Mouse (Mus musculus): ENCODE data around the gene Atp4a. TPM values are rescaled to one million over a fixed set of nuclear protein-coding genes. Genes with fewer than 3 reads are reported as not detected.

Atp4a gene
- 0.81 and 0.84 TPM in 2 replicates for polyA plus RNA-seq (2014; fragmentation: Nextera tagmentation; extraction: Ambion mirVana)

DNA sequence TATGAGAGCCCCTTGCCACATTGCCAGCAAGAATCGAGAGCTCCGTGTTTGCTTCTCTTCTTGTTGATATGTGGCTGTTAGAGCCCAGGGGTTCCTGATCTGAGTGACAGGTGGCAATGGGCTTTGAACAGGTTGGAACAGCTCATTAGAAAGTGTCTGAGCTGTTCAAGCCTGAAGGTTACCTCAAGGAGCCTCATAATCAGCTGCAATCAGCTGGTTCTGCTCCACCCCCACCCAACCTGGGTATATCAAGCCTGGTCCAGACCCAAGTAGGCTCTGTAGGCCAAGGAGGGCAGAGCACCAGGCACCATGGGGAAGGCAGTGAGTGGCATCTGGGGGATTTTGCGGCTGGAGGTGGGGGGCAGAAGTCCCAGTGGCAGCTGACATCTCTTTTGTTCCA, at the start of gene Atp4a:
Gene Atp4a, plus strand, starts transcription at position 268 of the 400 bp plus-strand sequence.
- H3K9me3 ChIP-seq (ENCODE audit: control insufficient read depth, low read length), result no peaks in the 10 kb centered on the region
- H3K27ac ChIP-seq (ENCODE audit: low read depth, low read length), result no peak within 1 kb of the TSS
- no peaks in the 10 kb centered on the region for H3K27me3 ChIP-seq (ENCODE audit: control insufficient read depth, insufficient read depth, low read length)
- H3K4me1 ChIP-seq (ENCODE audit: control insufficient read depth, insufficient read depth, low read length), result no peaks in the 10 kb centered on the region; the same call in 1 of the 2 replicates
- WGBS, result 86% methylated on average over 3 of the region's 3 CpGs
- DNase-seq (ENCODE audit: low spot score), result no peak
- H3K4me3 ChIP-seq (ENCODE audit: low read depth, low read length), result no peak within 1 kb of the TSS
- H3K9ac ChIP-seq (ENCODE audit: low read length), result no peak within 1 kb of the TSS
- ATAC-seq (ENCODE audit: insufficient read depth, low FRiP score, low TSS enrichment), result no peak
- H3K36me3 ChIP-seq (ENCODE audit: control insufficient read depth, insufficient read depth, low read length), result no peaks in the 10 kb centered on the region
- H3K4me2 ChIP-seq (ENCODE audit: low read depth), result no peak within 1 kb of the TSS

DNA sequence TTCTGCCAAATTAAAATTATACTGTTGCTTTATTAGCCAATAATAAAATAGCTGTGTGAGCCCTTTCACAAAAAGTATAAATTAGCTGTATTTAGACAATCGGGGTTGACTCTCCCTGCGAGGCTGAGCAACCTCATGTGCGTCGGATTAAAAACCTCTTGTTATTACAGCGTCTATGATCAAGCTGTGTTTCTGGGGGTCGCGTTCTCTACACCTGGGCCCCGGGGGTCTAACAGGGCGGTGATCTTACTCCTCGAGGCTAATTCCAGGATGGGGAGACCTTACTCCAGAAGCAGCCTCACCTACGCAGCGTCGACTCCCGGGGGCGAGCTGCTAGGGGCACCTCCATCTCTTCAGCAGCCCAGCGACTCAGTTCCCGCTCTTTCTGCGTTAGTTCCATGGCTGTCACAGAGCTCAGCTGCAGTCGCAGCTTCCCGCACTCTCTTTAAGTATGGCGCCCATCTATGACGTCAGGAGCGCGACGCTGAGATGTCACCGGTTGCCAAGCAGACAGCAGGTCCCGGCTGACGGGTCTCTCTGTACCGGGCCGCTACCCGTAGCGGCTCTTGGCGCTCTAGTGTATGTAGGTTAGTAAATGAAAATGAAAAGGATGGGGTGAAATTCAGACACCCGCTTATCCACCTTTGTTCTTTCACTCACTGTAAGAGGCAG, 47.3 kb upstream of the Atp4a start, which contains the start of gene Haus5:
Gene Haus5, minus strand, starts transcription at position 466 of the 672 bp plus-strand sequence.
- Histone ChIP-seq H3K9ac (ENCODE audit: low read length) (peak within 1 kb of the TSS; percentile 55), H3K9me3 (ENCODE audit: control insufficient read depth, low read length) (no peaks in the 10 kb centered on the region), H3K4me1 (ENCODE audit: control insufficient read depth, insufficient read depth, low read length) (no peaks in the 10 kb centered on the region), H3K27me3 (ENCODE audit: control insufficient read depth, insufficient read depth, low read length) (no peaks in the 10 kb centered on the region), H3K36me3 (ENCODE audit: control insufficient read depth, insufficient read depth, low read length) (no peaks in the 10 kb centered on the region), H3K4me3 (ENCODE audit: low read depth, low read length) (peak within 1 kb of the TSS; percentile 55), H3K4me2 (ENCODE audit: low read depth) (peak within 1 kb of the TSS; percentile 85), H3K27ac (ENCODE audit: low read depth, low read length) (no peak within 1 kb of the TSS)
- DNase-seq (ENCODE audit: low spot score) (peak; percentile 94), ATAC-seq (ENCODE audit: insufficient read depth, low FRiP score, low TSS enrichment) (peak; percentile 90)
- WGBS, result under 1% methylated on average over 34 of the region's 34 CpGs

DNA sequence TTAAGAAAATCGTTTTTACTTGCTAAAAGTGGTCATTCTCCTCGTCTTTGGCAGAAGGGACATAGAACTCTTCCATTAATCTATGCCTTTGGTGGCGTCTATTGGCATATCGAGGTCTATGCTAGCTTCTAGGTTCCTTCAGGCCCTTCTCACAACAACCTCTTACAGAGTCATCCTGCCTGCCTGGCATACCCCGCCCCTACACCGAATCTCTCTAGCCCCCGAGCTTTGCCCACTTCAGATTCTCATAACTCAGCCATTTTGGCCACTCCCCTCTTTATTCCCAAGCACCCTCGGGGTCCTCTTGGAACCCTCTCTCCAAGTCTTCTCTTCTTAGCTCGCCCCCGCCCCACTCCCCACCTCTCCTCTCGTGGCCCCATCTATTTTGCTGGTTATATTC, 46.7 kb upstream of the Atp4a start:
- ATAC-seq (ENCODE audit: insufficient read depth, low FRiP score, low TSS enrichment) (0 out of 2 replicates have a peak, but pooled peaks have one; percentile 46), DNase-seq (ENCODE audit: low spot score) (no peak)
- Histone ChIP-seq H3K9me3 (ENCODE audit: control insufficient read depth, low read length) (no peaks in the 10 kb centered on the region), H3K4me2 (ENCODE audit: low read depth) (peak overlapping the region; percentile 85), H3K9ac (ENCODE audit: low read length) (peak overlapping the region; percentile 55), H3K36me3 (ENCODE audit: control insufficient read depth, insufficient read depth, low read length) (no peaks in the 10 kb centered on the region), H3K27ac (ENCODE audit: low read depth, low read length) (no peak overlapping the region), H3K4me3 (ENCODE audit: low read depth, low read length) (peak overlapping the region; percentile 55), H3K4me1 (ENCODE audit: control insufficient read depth, insufficient read depth, low read length) (no peaks in the 10 kb centered on the region), H3K27me3 (ENCODE audit: control insufficient read depth, insufficient read depth, low read length) (no peaks in the 10 kb centered on the region)
- 7% methylated on average over 11 of the region's 11 CpGs for WGBS

DNA sequence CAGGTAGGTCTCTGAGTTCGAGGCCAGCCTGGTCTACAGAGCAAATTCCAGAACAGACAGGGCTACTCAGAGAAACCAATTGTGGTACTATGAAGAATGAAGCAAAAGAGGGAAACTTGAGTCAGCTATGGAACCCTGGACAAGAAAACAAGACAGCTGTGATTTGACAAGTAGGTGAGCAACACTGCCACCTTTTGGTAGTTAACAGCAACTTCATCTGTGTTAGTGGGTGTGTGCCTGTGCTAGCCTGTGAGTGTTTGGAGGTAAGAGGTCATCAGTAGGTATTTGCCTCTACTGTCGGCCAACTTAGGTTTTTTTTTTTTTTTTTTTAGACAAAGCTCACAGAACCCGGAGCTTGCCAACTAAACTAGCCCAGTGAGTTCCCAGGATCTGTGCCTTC, 42.8 kb upstream of the Atp4a start:
- H3K4me1 ChIP-seq (ENCODE audit: control insufficient read depth, insufficient read depth, low read length), result no peaks in the 10 kb centered on the region
- ATAC-seq (ENCODE audit: insufficient read depth, low FRiP score, low TSS enrichment) (no peak), DNase-seq (ENCODE audit: low spot score) (no peak)
- no peaks in the 10 kb centered on the region for H3K36me3 ChIP-seq (ENCODE audit: control insufficient read depth, insufficient read depth, low read length)
- no peaks in the 10 kb centered on the region for H3K9me3 ChIP-seq (ENCODE audit: control insufficient read depth, low read length)
- no peak overlapping the region for H3K4me2 ChIP-seq (ENCODE audit: low read depth)
- 47% methylated on average over 3 of the region's 3 CpGs for WGBS
- no peak overlapping the region for H3K9ac ChIP-seq (ENCODE audit: low read length)
- H3K27ac ChIP-seq (ENCODE audit: low read depth, low read length), result no peak overlapping the region
- no peak overlapping the region for H3K4me3 ChIP-seq (ENCODE audit: low read depth, low read length)
- H3K27me3 ChIP-seq (ENCODE audit: control insufficient read depth, insufficient read depth, low read length), result no peaks in the 10 kb centered on the region

DNA sequence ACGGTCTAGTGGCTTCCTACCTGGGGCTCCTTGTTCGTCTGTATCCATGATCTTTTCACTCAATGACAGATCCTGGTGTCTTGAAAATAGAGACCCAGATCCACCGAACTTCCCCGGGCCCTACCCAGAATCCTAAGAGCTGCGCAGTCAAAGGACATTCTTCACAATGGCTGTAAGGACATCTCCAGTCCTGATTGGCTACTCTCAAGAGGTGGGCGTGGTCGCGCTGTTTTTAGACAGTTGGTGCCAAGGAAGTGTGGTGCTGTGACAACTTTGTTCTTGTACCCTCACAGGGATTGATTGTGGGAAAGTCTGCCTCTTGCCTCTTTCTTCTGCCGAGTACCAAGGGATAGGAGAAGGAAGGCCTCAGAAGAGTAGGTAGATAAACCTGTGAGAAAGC, 40.5 kb upstream of the Atp4a start, which contains the start of gene Pmis2:
Gene Pmis2, minus strand, starts transcription at position 126 of the 400 bp plus-strand sequence.
- DNase-seq (ENCODE audit: low spot score) (no peak), ATAC-seq (ENCODE audit: insufficient read depth, low FRiP score, low TSS enrichment) (no peak)
- Histone ChIP-seq H3K9ac (ENCODE audit: low read length) (no peak within 1 kb of the TSS), H3K4me2 (ENCODE audit: low read depth) (no peak within 1 kb of the TSS), H3K27ac (ENCODE audit: low read depth, low read length) (no peak within 1 kb of the TSS), H3K27me3 (ENCODE audit: control insufficient read depth, insufficient read depth, low read length) (no peaks in the 10 kb centered on the region), H3K36me3 (ENCODE audit: control insufficient read depth, insufficient read depth, low read length) (no peaks in the 10 kb centered on the region), H3K9me3 (ENCODE audit: control insufficient read depth, low read length) (no peaks in the 10 kb centered on the region), H3K4me3 (ENCODE audit: low read depth, low read length) (no peak within 1 kb of the TSS), H3K4me1 (ENCODE audit: control insufficient read depth, insufficient read depth, low read length) (no peaks in the 10 kb centered on the region)
- 69% methylated on average over 9 of the region's 9 CpGs for WGBS

DNA sequence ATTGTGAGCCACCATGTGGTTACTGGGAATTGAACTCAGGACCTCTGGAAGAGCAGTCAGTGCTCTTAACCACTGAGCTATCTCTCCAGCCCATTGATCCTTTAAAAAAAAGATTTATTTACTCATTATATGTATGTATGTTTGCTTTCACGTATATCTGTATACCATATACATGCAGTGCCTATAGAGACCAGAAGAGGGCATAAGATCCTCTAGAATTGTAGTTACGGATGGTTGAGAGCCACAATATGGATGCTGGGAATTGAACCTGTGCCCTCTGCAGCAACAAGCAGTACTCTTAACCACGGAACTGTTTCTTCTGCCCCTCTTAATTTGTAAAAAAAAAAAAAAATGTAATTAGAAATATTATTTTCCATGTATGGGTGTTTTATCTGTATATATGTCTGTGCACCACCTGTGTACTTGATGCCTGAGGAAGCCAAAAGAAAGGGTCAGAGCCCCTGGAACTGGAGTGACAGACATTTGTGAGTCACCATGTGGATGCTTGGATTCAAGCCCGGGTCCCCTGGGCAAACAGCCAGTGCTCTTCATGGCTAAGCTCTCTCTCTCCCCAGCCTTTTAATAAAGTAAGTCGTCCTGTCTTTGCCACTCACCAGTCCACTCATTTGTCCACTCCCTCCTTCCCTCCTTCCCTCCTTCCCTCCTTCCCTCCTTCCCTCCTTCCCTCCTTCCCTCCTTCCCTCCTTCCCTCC, 33.6 kb upstream of the Atp4a start:
- 0 out of 2 replicates have a peak, but pooled peaks cover 3% of the 10 kb centered on the region for H3K9me3 ChIP-seq (ENCODE audit: control insufficient read depth, low read length)
- H3K36me3 ChIP-seq (ENCODE audit: control insufficient read depth, insufficient read depth, low read length), result no peaks in the 10 kb centered on the region
- 69% methylated on average over 5 of the region's 5 CpGs for WGBS
- DNase-seq (ENCODE audit: low spot score), result no peak
- no peak overlapping the region for H3K9ac ChIP-seq (ENCODE audit: low read length)
- no peak overlapping the region for H3K4me3 ChIP-seq (ENCODE audit: low read depth, low read length)
- H3K4me1 ChIP-seq (ENCODE audit: control insufficient read depth, insufficient read depth, low read length), result no peaks in the 10 kb centered on the region
- H3K4me2 ChIP-seq (ENCODE audit: low read depth), result no peak overlapping the region
- no peaks in the 10 kb centered on the region for H3K27me3 ChIP-seq (ENCODE audit: control insufficient read depth, insufficient read depth, low read length)
- no peak for ATAC-seq (ENCODE audit: insufficient read depth, low FRiP score, low TSS enrichment)
- no peak overlapping the region for H3K27ac ChIP-seq (ENCODE audit: low read depth, low read length)

DNA sequence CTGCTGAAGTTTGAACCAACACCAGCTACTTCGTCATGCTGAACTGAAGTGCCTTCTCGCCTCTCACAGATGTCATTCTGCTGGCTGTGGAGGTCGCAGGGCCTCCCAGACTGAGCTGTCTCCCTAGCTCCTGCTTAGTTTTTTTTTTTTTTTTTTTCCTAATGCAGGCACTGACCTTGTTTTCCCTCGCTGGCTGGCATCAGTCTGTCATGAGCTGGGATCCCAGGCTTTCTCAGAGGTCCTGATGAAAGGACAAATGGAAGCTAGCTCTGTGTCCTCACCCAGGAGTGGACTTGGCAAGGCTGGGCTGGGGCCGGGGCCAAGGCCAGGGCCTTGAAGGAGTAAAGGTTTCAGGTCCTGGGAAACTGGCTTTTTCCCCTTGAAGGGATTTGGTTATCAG, 30.1 kb upstream of the Atp4a start:
- ATAC-seq (ENCODE audit: insufficient read depth, low FRiP score, low TSS enrichment) (no peak), DNase-seq (ENCODE audit: low spot score) (no peak)
- no peaks in the 10 kb centered on the region for H3K4me1 ChIP-seq (ENCODE audit: control insufficient read depth, insufficient read depth, low read length)

DNA sequence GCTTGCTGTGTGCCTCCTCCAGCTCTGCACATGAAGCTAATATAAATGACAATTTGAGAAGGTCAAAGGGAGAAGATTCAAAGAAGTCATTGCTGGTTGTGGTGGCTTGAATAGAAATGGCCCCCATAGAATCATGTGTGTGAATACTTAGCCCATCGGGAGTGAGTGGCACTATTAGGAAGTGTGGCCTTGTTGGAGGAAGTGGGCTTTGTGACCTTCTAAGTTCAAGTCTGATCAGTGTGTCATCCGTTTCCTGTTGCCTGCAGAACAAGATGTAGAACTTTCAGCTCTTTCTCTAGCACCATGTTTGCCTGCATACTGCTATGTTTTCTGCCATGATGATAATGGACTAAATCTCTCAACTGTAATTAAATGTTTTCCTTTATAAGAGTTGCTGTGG, 28.6 kb upstream of the Atp4a start:
- Histone ChIP-seq H3K27me3 (ENCODE audit: control insufficient read depth, insufficient read depth, low read length) (peaks cover 6% of the 10 kb centered on the region), H3K4me3 (ENCODE audit: low read depth, low read length) (no peak overlapping the region), H3K4me2 (ENCODE audit: low read depth) (no peak overlapping the region), H3K36me3 (ENCODE audit: control insufficient read depth, insufficient read depth, low read length) (no peaks in the 10 kb centered on the region), H3K4me1 (ENCODE audit: control insufficient read depth, insufficient read depth, low read length) (no peaks in the 10 kb centered on the region), H3K9ac (ENCODE audit: low read length) (no peak overlapping the region), H3K27ac (ENCODE audit: low read depth, low read length) (no peak overlapping the region), H3K9me3 (ENCODE audit: control insufficient read depth, low read length) (0 out of 2 replicates have a peak, but pooled peaks cover 2% of the 10 kb centered on the region)
- DNase-seq (ENCODE audit: low spot score) (no peak), ATAC-seq (ENCODE audit: insufficient read depth, low FRiP score, low TSS enrichment) (no peak)
- WGBS, result 81% methylated on average over 2 of the region's 2 CpGs

More for the DNA sequence above, 30.1 kb upstream of the Atp4a start:
- Histone ChIP-seq H3K27me3 (ENCODE audit: control insufficient read depth, insufficient read depth, low read length) (no peaks in the 10 kb centered on the region), H3K27ac (ENCODE audit: low read depth, low read length) (no peak overlapping the region), H3K4me2 (ENCODE audit: low read depth) (no peak overlapping the region), H3K36me3 (ENCODE audit: control insufficient read depth, insufficient read depth, low read length) (no peaks in the 10 kb centered on the region), H3K4me3 (ENCODE audit: low read depth, low read length) (no peak overlapping the region), H3K9me3 (ENCODE audit: control insufficient read depth, low read length) (0 out of 2 replicates have a peak, but pooled peaks cover 3% of the 10 kb centered on the region), H3K9ac (ENCODE audit: low read length) (no peak overlapping the region)
- WGBS, result 77% methylated on average over 5 of the region's 5 CpGs

Measured in neural tube, embryonic 11.5 days (tissue).